Mouse (Mus musculus) c-Kit-negative CD71-positive TER-119-positive erythroid progenitor cells, embryonic 14.5 days (primary cell): ENCODE measurements around the gene Asmt.

Source experiments
- DNase-seq: peaks from one replicate; pipeline ENCODE4 v3.0.0-alpha.2; 2013; ENCODE audit warnings: low read depth, low spot score

The Asmt gene

GRCm38 (mm10) chrX:170672594-170673092 lies at the start of gene Asmt:
Gene Asmt, plus strand, starts transcription at chrX:170672644.
- DNase-seq = no peak

- DNase-seq = peak; percentile 35
These were observed 948 bp downstream of the Asmt start for GRCm38 (mm10) chrX:170673233-170673951.

GRCm38 (mm10) chrX:170674229-170674771 lies 1.9 kb downstream of the Asmt start:
- no peak for DNase-seq

- no peak for DNase-seq
These were observed 2.7 kb downstream of the Asmt start for GRCm38 (mm10) chrX:170674885-170675876.

- DNase-seq = no peak
These were observed 3.6 kb downstream of the Asmt start for GRCm38 (mm10) chrX:170675923-170676605.

GRCm38 (mm10) chrX:170676606-170677239 lies 4.3 kb downstream of the Asmt start:
- DNase-seq = no peak

- no peak for DNase-seq
These were observed 4.8 kb downstream of the Asmt start for GRCm38 (mm10) chrX:170677266-170677665.

- no peak for DNase-seq
These were observed 5.2 kb downstream of the Asmt start for GRCm38 (mm10) chrX:170677680-170678079.
